Mouse (Mus musculus) retina, embryonic 14.5 days (tissue): ENCODE data around the gene Itpr3.
A peak's percentile ranks its signal among the peaks of the same experiment; 100 is the strongest.

Source experiments
- DNase-seq: peaks from one replicate; pipeline ENCODE4 v3.0.0-alpha.2; 2015; ENCODE audit warnings: low spot score

Itpr3 gene

GRCm38 (mm10) chr17:27038335-27039050 lies 18.6 kb upstream of the Itpr3 start:
- DNase-seq = no peak

GRCm38 (mm10) chr17:27039432-27040102 lies 17.5 kb upstream of the Itpr3 start:
- DNase-seq = no peak

GRCm38 (mm10) chr17:27040304-27041045 lies 16.6 kb upstream of the Itpr3 start:
- DNase-seq = peak; percentile 69

- DNase-seq = no peak
Measured at GRCm38 (mm10) chr17:27041046-27041786, 15.9 kb upstream of the Itpr3 start.

- DNase-seq = no peak
Measured at GRCm38 (mm10) chr17:27041787-27042055, 15.4 kb upstream of the Itpr3 start.

GRCm38 (mm10) chr17:27042840-27043239 lies 14.3 kb upstream of the Itpr3 start:
- no peak for DNase-seq

GRCm38 (mm10) chr17:27045164-27045563 lies 11.9 kb upstream of the Itpr3 start:
- no peak for DNase-seq

- no peak for DNase-seq
Measured at GRCm38 (mm10) chr17:27047762-27048444, 9.2 kb upstream of the Itpr3 start.

GRCm38 (mm10) chr17:27048445-27049239 lies 8.5 kb upstream of the Itpr3 start:
- DNase-seq = no peak

GRCm38 (mm10) chr17:27050853-27051252 lies 6.3 kb upstream of the Itpr3 start:
- no peak for DNase-seq

GRCm38 (mm10) chr17:27051514-27051913 lies 5.6 kb upstream of the Itpr3 start:
- peak; percentile 46 for DNase-seq

GRCm38 (mm10) chr17:27056170-27056569 lies 934 bp upstream of the Itpr3 start:
- peak; percentile 51 for DNase-seq

GRCm38 (mm10) chr17:27057517-27058055 lies 482 bp downstream of the Itpr3 start:
- no peak for DNase-seq

GRCm38 (mm10) chr17:27060698-27061097 lies 3.6 kb downstream of the Itpr3 start:
- DNase-seq = no peak

GRCm38 (mm10) chr17:27061727-27062126 lies 4.6 kb downstream of the Itpr3 start:
- no peak for DNase-seq

- no peak for DNase-seq
Measured at GRCm38 (mm10) chr17:27062684-27063083, 5.6 kb downstream of the Itpr3 start.

GRCm38 (mm10) chr17:27063717-27064116 lies 6.6 kb downstream of the Itpr3 start:
- DNase-seq = peak; percentile 56

GRCm38 (mm10) chr17:27064195-27064594 lies 7.1 kb downstream of the Itpr3 start:
- no peak for DNase-seq

- no peak for DNase-seq
Measured at GRCm38 (mm10) chr17:27066065-27066464, 9.0 kb downstream of the Itpr3 start.

GRCm38 (mm10) chr17:27069071-27069470 lies 12.0 kb downstream of the Itpr3 start:
- DNase-seq = no peak

- DNase-seq = no peak
Measured at GRCm38 (mm10) chr17:27070913-27071312, 13.8 kb downstream of the Itpr3 start.
